Mouse (Mus musculus) testis, adult 10 weeks (tissue): ENCODE results near the gene Eif4e. TPM values are rescaled to one million over a fixed set of nuclear protein-coding genes. Genes with fewer than 3 reads are reported as not detected.

ENCODE experiments used
- polyA plus RNA-seq: library from polyadenylated mRNA; stranded (reverse); fragments of 350-450 nt; fragmentation: Illumina TruSeq; extraction: RNeasy Lipid Tissue Mini Kit (QIAGEN cat#74804); gene quantifications from one replicate; pipeline ENCODE4 v1.2.3, GENCODE M21; 2014; ENCODE audit warnings: low read depth, low replicate concordance

Eif4e gene
- 704 TPM for polyA plus RNA-seq

DNA sequence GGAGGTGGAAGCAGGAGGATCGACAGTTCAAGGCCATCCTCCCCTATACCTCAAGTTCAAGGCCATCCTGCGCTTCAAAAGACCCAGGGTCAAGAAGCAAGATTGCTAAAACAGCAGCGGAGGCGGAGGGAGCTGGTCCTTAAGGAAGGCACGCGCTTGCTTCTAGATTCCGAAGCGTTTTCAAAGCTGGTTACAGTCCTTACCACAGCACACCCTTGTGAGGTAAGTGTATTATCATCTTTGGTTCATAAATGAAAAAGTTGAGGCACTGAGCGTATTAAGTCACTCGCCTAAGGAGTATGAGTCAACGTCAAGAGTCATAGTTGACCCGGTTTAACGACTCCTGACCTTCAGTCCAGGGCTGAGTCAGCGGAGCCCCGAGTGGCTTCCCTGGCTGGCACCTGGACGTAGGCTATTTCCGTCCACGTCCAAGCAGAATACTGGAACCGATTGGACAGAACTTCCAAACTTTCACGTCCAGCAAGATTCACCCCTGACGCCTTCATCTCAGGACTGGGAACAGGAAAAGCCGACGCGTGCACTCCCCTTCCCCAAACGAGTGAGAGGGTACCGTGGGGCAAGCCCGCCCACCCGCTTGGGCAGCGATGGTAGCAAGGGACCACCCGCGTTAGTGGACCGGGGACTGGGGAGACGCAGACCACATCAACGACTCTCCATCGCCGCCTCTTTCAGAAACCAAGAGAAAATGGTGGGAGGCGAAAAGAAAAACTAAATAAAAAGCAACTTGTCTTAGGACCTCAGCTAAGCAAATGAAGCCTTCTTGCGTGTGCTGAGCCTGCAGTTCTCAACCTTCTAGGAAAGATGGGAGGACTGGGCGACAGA, at the start of gene Eif4e:
Gene Eif4e, plus strand, starts transcription at position 107 of the 843 bp plus-strand sequence.

DNA sequence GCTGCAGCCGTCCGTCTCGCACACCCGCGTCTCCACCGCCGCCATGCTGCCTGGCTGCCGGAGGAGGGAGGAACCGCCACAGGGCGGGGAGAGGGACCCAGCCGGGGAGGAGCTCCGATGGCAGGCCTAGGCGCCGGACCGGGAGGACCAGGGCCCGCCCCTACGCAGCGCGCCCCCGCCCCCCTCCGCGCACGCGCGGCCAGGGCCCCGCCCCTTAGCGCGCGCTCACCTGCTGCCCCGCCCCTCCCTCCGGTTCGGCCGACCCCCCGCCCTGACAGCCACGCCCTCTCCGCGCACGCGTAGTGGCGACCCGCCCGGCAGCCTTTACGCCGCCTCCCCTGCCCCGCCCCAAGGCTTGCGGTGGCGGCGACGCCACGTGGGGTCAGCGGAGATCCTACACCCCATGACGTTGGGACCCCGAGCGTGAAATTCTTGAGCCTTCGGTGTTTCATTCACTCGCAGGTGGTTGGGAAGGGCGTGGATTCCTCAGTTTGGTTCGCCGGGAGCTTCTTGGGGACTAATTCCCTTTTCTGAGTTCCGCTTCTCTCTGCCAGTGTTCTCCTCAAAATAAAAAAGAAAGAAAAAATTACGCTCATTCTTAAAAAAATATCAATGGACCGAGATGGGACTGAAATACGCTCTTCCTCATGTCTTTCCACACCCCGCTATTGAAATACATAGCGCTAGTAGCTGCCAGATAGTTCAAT, 36.5 kb upstream of the Eif4e start, which contains the start of gene Metap1:
Gene Metap1, minus strand, starts transcription at position 189 of the 707 bp plus-strand sequence.

Other genes with a start within 250 kb of the Eif4e start
- gene Adh6a, start 212.9 kb upstream of the Eif4e start, polyA plus RNA-seq = not detected
- gene Adh6b, start 184.4 kb upstream of the Eif4e start, polyA plus RNA-seq = 0.11 TPM
- gene Adh4, start 110.7 kb upstream of the Eif4e start, polyA plus RNA-seq = 19.5 TPM
- 36.1 TPM for gene Adh5, start 83.1 kb upstream of the Eif4e start, polyA plus RNA-seq
- gene Metap1, start 36.7 kb upstream of the Eif4e start, polyA plus RNA-seq = 57.6 TPM
- gene Tspan5, start 216.0 kb downstream of the Eif4e start, polyA plus RNA-seq = 27.3 TPM